Mouse (Mus musculus) CH12.LX (cell line): ENCODE results near the gene Ywhag.

Experiments
- CHD1 ChIP-seq: IDR thresholded peaks from 2 replicates; pipeline ENCODE4 v1.6.1; 2012; ENCODE audit warnings: low read depth, low read length, improper control_type of control experiment, inconsistent platforms
- UBTF ChIP-seq: IDR thresholded peaks from 2 replicates; pipeline ENCODE4 v1.6.1; 2012; ENCODE audit warnings: low read depth, mild to moderate bottlenecking, inconsistent platforms, low read length, improper control_type of control experiment, moderate library complexity

DNA sequence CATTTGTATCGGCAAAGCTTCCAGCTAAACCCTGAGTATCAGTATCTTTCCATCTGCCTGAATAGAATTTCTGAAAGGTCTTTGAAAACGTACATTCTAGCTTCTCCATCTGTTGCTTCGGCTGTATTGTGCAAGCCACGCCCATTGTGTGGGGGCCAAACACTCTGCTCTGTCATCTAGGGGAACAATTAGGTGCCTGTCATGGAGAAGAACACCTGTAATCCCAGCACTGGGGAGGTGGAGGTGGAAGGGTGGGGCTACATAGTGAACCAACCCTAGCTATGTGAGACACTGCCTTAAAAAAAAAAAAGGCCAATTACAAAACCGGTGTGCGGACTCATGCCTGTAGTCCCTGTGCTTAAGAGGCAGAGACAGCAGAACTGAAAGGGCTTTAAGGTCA is 8.3 kb upstream of the Ywhag start:
- TF ChIP-seq CHD1 (no peak), UBTF (no peak)
